Comparison of ENCODE assay signal across 8 mouse cellular contexts in the genomic region with DNA sequence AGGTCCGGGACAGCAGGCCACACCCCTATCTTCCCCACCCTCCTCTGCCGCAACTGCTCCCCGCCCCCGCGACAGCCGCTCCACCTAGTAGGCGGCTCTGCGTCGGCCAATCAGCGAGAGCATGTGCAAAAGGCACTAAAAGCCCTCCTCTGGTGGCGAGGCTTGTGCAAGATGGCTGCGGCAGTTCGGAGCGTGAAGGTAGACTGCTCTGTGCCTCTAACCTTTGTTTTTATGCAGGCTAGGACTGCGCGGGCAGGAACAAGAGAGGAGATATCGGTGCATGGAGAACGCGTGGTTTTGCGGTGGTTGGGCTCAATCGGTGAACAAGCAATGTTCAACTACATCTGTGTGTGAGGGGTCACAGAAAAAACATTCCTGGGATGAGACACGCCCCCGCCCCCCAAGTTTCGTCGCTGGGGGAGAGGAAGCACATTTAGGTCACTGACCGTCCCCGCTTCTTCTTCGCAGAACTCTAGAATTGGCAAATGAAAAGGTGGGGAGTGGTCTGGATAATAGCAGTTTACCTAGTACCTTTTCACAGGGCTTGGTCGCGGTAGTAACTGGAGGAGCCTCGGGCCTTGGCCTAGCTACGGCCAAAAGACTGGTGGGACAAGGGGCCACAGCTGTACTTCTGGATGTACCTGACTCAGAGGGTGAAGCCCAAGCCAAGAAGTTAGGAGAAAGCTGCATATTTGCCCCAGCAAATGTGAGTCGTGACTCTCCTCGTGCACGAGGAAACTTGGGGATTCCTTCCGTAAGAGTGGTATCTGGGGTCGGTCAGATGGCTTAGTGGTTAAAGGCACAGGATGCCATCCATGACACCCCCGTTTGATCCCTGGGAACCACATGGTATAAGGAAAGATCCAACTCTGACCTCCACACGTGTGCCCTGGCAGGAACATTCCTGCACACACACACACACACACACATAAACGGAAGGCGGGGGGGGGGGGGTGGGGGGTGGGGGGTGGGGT. TPM values are rescaled to one million over a fixed set of nuclear protein-coding genes. Genes with fewer than 3 reads are reported as not detected.
DNase-seq lines count a peak whose midpoint lies in the region; ATAC-seq and TF ChIP-seq lines count a peak whose summit lies in the region.

Gene Hsd17b10, plus strand, starts transcription at position 109 of the 974 bp plus-strand sequence.

- TF ChIP-seq POLR2A in ES-Bruce4 (IDR thresholded peaks at IDR 0.05; ENCODE audit: insufficient read depth, low read length), result peak; percentile 79
- TF ChIP-seq POLR2A in lung, adult 2 months (IDR thresholded peaks at IDR 0.05; ENCODE audit: borderline replicate concordance, extremely low read depth, low read depth, low read length), result peak; percentile 91; the same call in 1 of the 2 replicates

- peak; percentile 100 for ATAC-seq in cerebellum, adult (ENCODE audit: insufficient number of reproducible peaks, low FRiP score, low TSS enrichment)
- ATAC-seq in forebrain, embryonic 14.5 days, result peak; percentile 99
- peak; percentile 97 for ATAC-seq in neutrophil, adult 5-6 weeks (ENCODE audit: extremely low read depth, insufficient number of reproducible peaks, low FRiP score, poor library complexity, severe bottlenecking)

- 33% methylated on average over 38 of the region's 41 CpGs for WGBS in forebrain, embryonic 14.5 days
- 33% methylated on average over 40 of the region's 41 CpGs for WGBS in lung, adult 2 months

- no peak for TF ChIP-seq EP300 in ES-Bruce4 (IDR thresholded peaks at IDR 0.05; ENCODE audit: insufficient read depth, low read depth, low read length)

- intact Hi-C loops in heart, postnatal 14 days (cut with DNase I), result no loop called here

- H3K9me3 ChIP-seq in ES-Bruce4 (replicated peaks; ENCODE audit: control insufficient read depth, insufficient read depth, low read length, poor library complexity, severe bottlenecking), result no peaks in the 10 kb centered on the region
- H3K9me3 ChIP-seq in forebrain, embryonic 14.5 days (replicated peaks; ENCODE audit: control insufficient read depth, low read length), result no peaks in the 10 kb centered on the region

- TF ChIP-seq CTCF in ES-Bruce4 (IDR thresholded peaks at IDR 0.05; ENCODE audit: low read depth, low read length), result no peak
- TF ChIP-seq CTCF in lung, adult 2 months (IDR thresholded peaks at IDR 0.05; ENCODE audit: insufficient read depth, low read length), result no peak

- peak within 1 kb of the TSS; percentile 100 for H3K4me3 ChIP-seq in ES-Bruce4 (ENCODE audit: low read depth, low read length)
- peak within 1 kb of the TSS; percentile 39 for H3K4me3 ChIP-seq in forebrain, embryonic 14.5 days (ENCODE audit: low read depth, low read length)
- peak within 1 kb of the TSS; percentile 97 for H3K4me3 ChIP-seq in lung, adult 2 months (replicated peaks; ENCODE audit: extremely low read depth, low read depth, low read length)

- peak within 1 kb of the TSS; percentile 87 for H3K27ac ChIP-seq in ES-Bruce4 (ENCODE audit: insufficient read depth, low read length)
- no peak within 1 kb of the TSS for H3K27ac ChIP-seq in forebrain, embryonic 14.5 days (ENCODE audit: low read depth, low read length)

- DNase-seq in forebrain, embryonic 14.5 days (ENCODE audit: low spot score), result peak; percentile 88
- peak; percentile 82 to 83 for DNase-seq in heart, postnatal 14 days
- DNase-seq in layer of hippocampus, adult 18-20 months (ENCODE audit: low spot score in 2 of 2), result peak; percentile 80 to 87
- peak; percentile 64 for DNase-seq in lung, adult 2 months
- peak; percentile 70 to 72 for DNase-seq in thymus, adult 18-20 months

- no peaks in the 10 kb centered on the region for H3K27me3 ChIP-seq in ES-Bruce4 (ENCODE audit: control insufficient read depth, insufficient read depth, low read length, poor library complexity, severe bottlenecking)
- H3K27me3 ChIP-seq in forebrain, embryonic 14.5 days (replicated peaks; ENCODE audit: control insufficient read depth, insufficient read depth, low read length), result no peaks in the 10 kb centered on the region

- peak within 1 kb of the TSS; percentile 81 for H3K9ac ChIP-seq in ES-Bruce4 (ENCODE audit: low read depth, poor library complexity, severe bottlenecking)
- peak within 1 kb of the TSS; percentile 52 for H3K9ac ChIP-seq in forebrain, embryonic 14.5 days (ENCODE audit: low read length)

- no peaks in the 10 kb centered on the region for H3K4me1 ChIP-seq in ES-Bruce4 (ENCODE audit: control insufficient read depth, insufficient read depth, low read length)
- no peaks in the 10 kb centered on the region for H3K4me1 ChIP-seq in forebrain, embryonic 14.5 days (ENCODE audit: control insufficient read depth, insufficient read depth, low read length)
- no peaks in the 10 kb centered on the region for H3K4me1 ChIP-seq in lung, adult 2 months (ENCODE audit: control insufficient read depth, insufficient read depth, low read length)

- H3K36me3 ChIP-seq in ES-Bruce4 (ENCODE audit: control insufficient read depth, insufficient read depth, low read length, poor library complexity, severe bottlenecking), result peaks cover 5% of the 10 kb centered on the region
- H3K36me3 ChIP-seq in forebrain, embryonic 14.5 days (ENCODE audit: control insufficient read depth, insufficient read depth, low read length), result peaks cover 2% of the 10 kb centered on the region; the same call in 1 of the 2 replicates

- peak within 1 kb of the TSS; percentile 60 for H3K4me2 ChIP-seq in forebrain, embryonic 14.5 days (ENCODE audit: low read length)

RNA-seq across cellular contexts. Expression of gene Hsd17b10, which starts in this region (rescaled TPM):
- 75.1 and 79.5 TPM in 2 replicates for polyA plus RNA-seq in ES-Bruce4 (2011; ENCODE audit: insufficient read depth, insufficient read length, low read depth, missing spikeins)
- 136 and 151 TPM in 2 replicates for polyA plus RNA-seq in forebrain, embryonic 14.5 days (2014; fragmentation: Nextera tagmentation; extraction: Ambion mirVana)
- total RNA-seq in heart, postnatal 14 days (2021), result 100 to 1,000 TPM; 163 to 184 TPM
- total RNA-seq in layer of hippocampus, adult 18-20 months (2021), result 10 to 100 TPM; 48.6 to 49.5 TPM
- polyA plus RNA-seq in lung, adult 2 months (2012; rRNA removed), result 36.1 and 51.2 TPM in 2 replicates
- 23.2 and 24.1 TPM in 2 replicates for total RNA-seq in neutrophil, adult 5-6 weeks (2017)

Comparison
In these comparisons a context has a peak if more than half of its experiments do, and no peak if none do; other contexts are left out.
1. H3K4me3 ChIP-seq: peak in every context shown above with its lines; median percentile 100 in ES-Bruce4; 97 in lung, adult 2 months; 39 in forebrain, embryonic 14.5 days.